Mouse (Mus musculus) stomach, postnatal 0 days (tissue): Measurements from ENCODE around the gene Phc1. TPM values are rescaled to one million over a fixed set of nuclear protein-coding genes. Genes with fewer than 3 reads are reported as not detected.

Source experiments
- ATAC-seq: fragments of 200-750 bp; cut with Nextera tagmentation; 2 replicates; pipeline ENCODE4 v1.8.0; 2017; ENCODE audit not compliant: low FRiP score, low TSS enrichment
- DNase-seq: peaks from one replicate; pipeline ENCODE4 v3.0.0-alpha.2; 2016; ENCODE audit warnings: low spot score
- H3K27ac ChIP-seq: fragments of 300-500 bp; sonication (generic); replicated peaks from 2 replicates; pipeline ENCODE4 v1.5.1; 2014; ENCODE audit warnings: mild to moderate bottlenecking, control low read depth
- H3K27me3 ChIP-seq: fragments of 300-500 bp; sonication (generic); 2 replicates; pipeline ENCODE4 v1.6.1; 2014; ENCODE audit warnings: low read length; ENCODE audit not compliant: control insufficient read depth, insufficient read depth
- H3K36me3 ChIP-seq: fragments of 300-500 bp; sonication (generic); 2 replicates; pipeline ENCODE4 v1.6.1; 2014; ENCODE audit warnings: low read length, mixed read lengths; ENCODE audit not compliant: control insufficient read depth, insufficient read depth
- H3K4me1 ChIP-seq: fragments of 300-500 bp; sonication (generic); replicated peaks from 2 replicates; pipeline ENCODE4 v1.6.1; 2014; ENCODE audit warnings: antibody characterized with exemption; ENCODE audit not compliant: control insufficient read depth, insufficient read depth
- H3K4me2 ChIP-seq: fragments of 300-500 bp; sonication (generic); replicated peaks from 2 replicates; pipeline ENCODE4 v1.6.1; 2014; ENCODE audit warnings: low read depth, mild to moderate bottlenecking, control low read depth, moderate library complexity
- H3K4me3 ChIP-seq: fragments of 300-500 bp; sonication (generic); 2 replicates; pipeline ENCODE4 v1.5.1; 2014; ENCODE audit warnings: low read depth, low read length, control low read depth
- H3K9ac ChIP-seq: fragments of 300-500 bp; sonication (generic); 2 replicates; pipeline ENCODE4 v1.6.1; 2014; ENCODE audit warnings: mild to moderate bottlenecking, low read length, control low read depth, mixed read lengths
- H3K9me3 ChIP-seq: fragments of 300-500 bp; sonication (generic); 2 replicates; pipeline ENCODE4 v1.6.1; 2016; ENCODE audit warnings: low read length; ENCODE audit not compliant: control insufficient read depth
- CTCF ChIP-seq: IDR thresholded peaks from 2 replicates; pipeline ENCODE4 v1.5.1; 2016; ENCODE audit warnings: antibody characterized with exemption, low read depth, mild to moderate bottlenecking, moderate library complexity
- EP300 ChIP-seq: optimal IDR thresholded peaks from 2 replicates; pipeline ENCODE3; 2016; ENCODE audit warnings: antibody characterized with exemption
- WGBS: fragments of 180-500 bp; shearing (Covaris S2); extraction: QIAGEN DNeasy Blood & Tissue Kit; methylation state at CpG from one replicate; pipeline ENCODE4 v1.1.7; 2014; 5-methylcytosine and 5-hydroxymethylcytosine counted together
- polyA plus RNA-seq: library from polyadenylated mRNA; unstranded; fragments of >200 nt; fragmentation: Nextera tagmentation; extraction: Ambion mirVana; gene quantifications from 2 replicates; pipeline ENCODE4 v1.2.1, GENCODE M21; 2015

The Phc1 gene
- polyA plus RNA-seq, 1 experiment from 2014 or later = 5.3 TPM

DNA sequence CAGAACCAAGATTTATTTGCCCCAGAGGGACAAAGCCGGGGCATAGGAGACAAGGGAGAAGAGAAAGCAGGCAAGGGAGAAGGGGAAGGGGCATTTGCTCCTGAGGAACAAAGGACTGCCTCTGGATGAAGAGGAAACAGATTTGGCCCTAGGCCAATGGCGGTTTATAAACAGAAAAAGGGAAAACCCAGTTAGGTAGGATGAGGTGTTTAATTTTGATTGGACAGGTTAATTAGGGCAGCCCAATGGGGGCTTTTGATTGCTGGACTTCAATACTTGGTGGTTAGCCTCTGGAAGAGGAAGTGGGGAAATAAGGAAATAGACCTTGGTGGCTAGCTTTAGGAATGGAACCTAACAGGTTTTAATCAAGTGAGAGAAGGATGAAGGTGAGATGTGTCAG is 48.2 kb downstream of the Phc1 start:
- H3K4me2 ChIP-seq = no peak overlapping the region
- 66% methylated on average over 2 of the region's 2 CpGs for whole genome bisulfite sequencing
- ATAC-seq (no peak), DNase-seq (no peak)
- no peak overlapping the region for H3K4me3 ChIP-seq
- no peaks in the 10 kb centered on the region for H3K27me3 ChIP-seq
- no peak overlapping the region for H3K27ac ChIP-seq
- H3K4me1 ChIP-seq = no peaks in the 10 kb centered on the region
- TF ChIP-seq EP300 (no peak), CTCF (no peak)
- H3K9ac ChIP-seq = no peak overlapping the region
- H3K36me3 ChIP-seq = no peaks in the 10 kb centered on the region
- no peaks in the 10 kb centered on the region for H3K9me3 ChIP-seq

DNA sequence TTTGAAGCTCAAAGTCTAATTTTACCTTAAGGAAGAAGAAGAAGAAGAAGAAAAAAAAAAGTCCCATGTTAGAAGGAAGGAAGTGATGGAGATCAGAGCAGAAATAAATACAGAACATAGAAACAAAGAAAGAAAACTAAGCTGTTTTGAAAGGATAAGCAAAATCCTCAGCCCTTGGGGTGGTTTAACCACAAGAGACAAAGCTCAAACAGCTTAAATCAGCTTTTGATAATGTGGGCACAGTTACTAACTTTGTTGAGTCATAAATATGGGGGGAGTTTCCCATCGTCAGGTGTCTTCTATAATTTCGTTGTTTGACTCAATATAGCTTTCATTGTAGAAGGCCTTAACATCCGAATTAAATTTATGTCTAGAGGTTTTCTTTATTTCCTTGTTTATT is 48.6 kb downstream of the Phc1 start:
- Histone ChIP-seq H3K4me3 (no peak overlapping the region), H3K27ac (no peak overlapping the region), H3K36me3 (no peaks in the 10 kb centered on the region), H3K27me3 (no peaks in the 10 kb centered on the region), H3K9me3 (no peaks in the 10 kb centered on the region), H3K4me2 (no peak overlapping the region), H3K9ac (no peak overlapping the region), H3K4me1 (no peaks in the 10 kb centered on the region)
- no peak for DNase-seq
- no peak for TF ChIP-seq CTCF
- TF ChIP-seq EP300 = no peak
- WGBS = 53% methylated on average over 3 of the region's 3 CpGs
- ATAC-seq = no peak

- Histone ChIP-seq H3K4me2 (no peak overlapping the region), H3K9me3 (no peaks in the 10 kb centered on the region), H3K9ac (no peak overlapping the region), H3K4me1 (no peaks in the 10 kb centered on the region), H3K27me3 (no peaks in the 10 kb centered on the region), H3K4me3 (no peak overlapping the region), H3K27ac (no peak overlapping the region), H3K36me3 (no peaks in the 10 kb centered on the region)
- no peak for ATAC-seq
- WGBS = 77% methylated on average over 2 of the region's 2 CpGs
- TF ChIP-seq CTCF (no peak), EP300 (no peak)
- no peak for DNase-seq
These were observed 49.1 kb downstream of the Phc1 start for GRCm38 (mm10) chr6:122291264-122291663.

GRCm38 (mm10) chr6:122290253-122290652 is 50.1 kb downstream of the Phc1 start:
- Histone ChIP-seq H3K27ac (no peak overlapping the region), H3K4me2 (no peak overlapping the region), H3K9me3 (no peaks in the 10 kb centered on the region), H3K27me3 (no peaks in the 10 kb centered on the region), H3K4me3 (no peak overlapping the region), H3K4me1 (no peaks in the 10 kb centered on the region), H3K9ac (no peak overlapping the region), H3K36me3 (no peaks in the 10 kb centered on the region)
- no peak for TF ChIP-seq CTCF
- no peak for TF ChIP-seq EP300
- ATAC-seq (no peak), DNase-seq (no peak)
- whole genome bisulfite sequencing = 33% methylated on average over 3 of the region's 3 CpGs

DNA sequence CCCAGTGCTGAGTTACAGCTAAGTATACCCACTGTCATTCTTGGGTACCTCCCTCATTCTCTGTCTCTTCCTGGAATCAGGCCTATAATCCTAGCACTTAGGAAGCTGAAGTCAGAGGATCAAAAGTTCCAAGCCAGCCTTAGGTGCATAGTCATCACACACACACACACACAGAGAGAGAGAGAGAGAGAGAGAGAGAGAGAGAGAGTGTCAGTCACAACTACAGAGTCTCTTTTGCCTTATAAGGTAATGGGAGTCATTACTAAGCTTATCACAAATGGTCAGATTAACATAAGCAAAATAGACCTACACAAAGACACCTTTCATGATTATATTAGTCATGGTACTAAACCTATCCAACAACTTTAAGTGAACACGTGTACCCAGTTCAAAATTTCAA is 51.0 kb downstream of the Phc1 start:
- no peak overlapping the region for H3K27ac ChIP-seq
- no peak overlapping the region for H3K9ac ChIP-seq
- DNase-seq (no peak), ATAC-seq (no peak)
- H3K4me2 ChIP-seq = no peak overlapping the region
- TF ChIP-seq CTCF (no peak), EP300 (no peak)
- no peaks in the 10 kb centered on the region for H3K9me3 ChIP-seq
- no peaks in the 10 kb centered on the region for H3K27me3 ChIP-seq
- H3K36me3 ChIP-seq = no peaks in the 10 kb centered on the region
- no peak overlapping the region for H3K4me3 ChIP-seq
- 50% methylated on average over 1 of the region's 1 CpGs for WGBS
- H3K4me1 ChIP-seq = no peaks in the 10 kb centered on the region

DNA sequence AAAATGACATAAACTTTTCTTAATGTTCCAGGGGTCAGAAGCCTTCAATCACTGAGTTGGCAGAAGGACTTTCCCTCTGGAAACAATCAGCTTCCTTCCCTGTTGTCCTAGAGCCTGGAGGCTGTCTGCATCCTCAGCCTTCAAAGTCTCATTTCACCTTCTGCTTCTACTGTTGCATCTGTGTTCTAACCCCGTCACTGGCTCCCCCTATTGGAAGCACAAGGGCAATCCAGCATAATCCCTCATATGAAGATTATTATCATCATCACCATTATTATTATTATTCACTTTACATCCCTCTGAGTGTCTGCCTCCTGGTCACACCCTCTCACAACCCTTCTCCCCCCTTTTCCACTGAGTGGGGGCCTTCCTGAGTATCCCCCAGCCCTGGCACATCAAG is 52.1 kb downstream of the Phc1 start:
- 37% methylated on average over 1 of the region's 1 CpGs for WGBS
- TF ChIP-seq EP300 (no peak), CTCF (peak; percentile 25; the same call in 1 of the 2 replicates)
- Histone ChIP-seq H3K27me3 (no peaks in the 10 kb centered on the region), H3K9ac (no peak overlapping the region), H3K27ac (no peak overlapping the region), H3K4me2 (no peak overlapping the region), H3K4me3 (no peak overlapping the region), H3K36me3 (no peaks in the 10 kb centered on the region), H3K4me1 (no peaks in the 10 kb centered on the region), H3K9me3 (no peaks in the 10 kb centered on the region)
- DNase-seq = no peak
- no peak for ATAC-seq
